Mouse (Mus musculus) hindlimb bud, embryonic 11.5 days (tissue): ENCODE data around the gene Rcor1.

Experiments used
- DNase-seq: peaks from one replicate; pipeline ENCODE4 v3.0.0-alpha.2; 2012; ENCODE audit warnings: low read depth, low spot score; ENCODE audit errors: extremely low spot score

Gene Rcor1

GRCm38 (mm10) chr12:111160871-111161270 lies 121.7 kb downstream of the Rcor1 start:
- no peak for DNase-seq

DNA sequence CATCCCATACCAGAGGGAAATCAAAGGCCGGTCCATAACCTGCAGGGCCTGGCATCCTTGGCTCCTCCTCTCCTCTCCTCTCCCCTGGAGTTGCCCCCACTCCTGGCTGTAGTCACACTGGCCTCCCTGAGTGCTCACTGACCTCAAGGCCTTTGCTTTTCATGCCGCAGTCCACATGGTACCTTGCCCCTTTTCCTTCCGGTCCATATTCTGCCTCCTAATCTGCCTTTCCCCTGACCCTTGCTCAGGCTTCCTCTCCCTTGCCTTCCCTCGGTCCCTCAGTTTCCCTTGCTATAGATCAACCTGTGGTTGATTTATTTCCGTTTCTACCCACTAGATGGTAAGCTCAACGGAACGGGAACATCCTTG lies 122.8 kb downstream of the Rcor1 start:
- DNase-seq = no peak

- no peak for DNase-seq
These were observed 123.3 kb downstream of the Rcor1 start for GRCm38 (mm10) chr12:111162312-111163061.

DNA sequence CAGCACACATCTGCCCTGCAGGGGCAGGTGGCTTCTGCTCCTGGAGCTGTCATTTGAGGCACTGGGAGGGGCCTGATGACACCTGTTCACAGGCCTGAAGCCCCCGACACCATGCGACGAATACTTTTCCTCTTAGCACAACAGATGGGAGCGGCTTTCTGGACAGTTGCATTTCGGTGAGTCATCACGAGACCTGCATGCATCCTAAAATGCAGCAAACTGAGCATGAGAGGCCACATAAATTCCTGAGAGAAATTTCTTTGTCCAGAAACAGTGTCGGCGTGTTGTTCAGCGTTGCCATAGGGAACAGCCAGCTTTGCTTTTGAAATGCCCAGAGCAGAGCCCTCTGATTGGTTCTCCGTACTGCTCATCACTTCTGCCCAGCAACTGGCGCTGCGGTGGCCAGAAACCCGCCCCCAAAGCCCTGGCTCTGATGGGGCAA lies 125.2 kb downstream of the Rcor1 start:
- peak; percentile 92 for DNase-seq

DNA sequence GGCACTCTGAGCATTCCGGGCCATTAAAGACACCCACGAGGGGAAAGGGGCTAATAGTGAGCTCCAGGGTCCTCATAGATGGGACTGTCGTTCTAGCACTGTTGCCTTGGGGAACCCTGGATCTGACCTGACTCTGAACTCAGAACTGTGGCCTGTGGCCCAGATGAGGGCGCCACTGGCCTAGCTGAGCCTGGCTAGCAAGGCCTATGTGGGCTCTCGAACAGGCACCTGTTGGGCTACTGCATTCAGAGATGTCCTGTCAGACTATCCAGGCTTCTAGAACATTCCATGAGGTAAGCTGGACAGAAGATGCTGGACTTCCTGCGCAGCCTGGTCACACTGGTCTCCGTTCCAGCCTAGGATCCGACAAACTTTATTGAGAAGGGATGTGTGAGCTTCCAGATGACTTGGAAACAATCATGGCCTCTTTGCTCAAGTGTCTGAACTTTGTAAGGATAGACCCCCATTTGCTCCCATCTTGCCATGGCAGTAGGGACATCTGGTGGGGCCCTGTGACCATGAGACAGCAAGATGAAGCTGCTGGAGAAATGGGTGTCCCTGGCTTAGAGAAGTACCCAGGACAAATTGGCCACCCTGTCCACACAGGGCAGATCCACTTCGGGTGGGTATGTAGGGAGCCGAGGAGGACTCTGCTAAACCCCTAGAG lies 126.1 kb downstream of the Rcor1 start:
- no peak for DNase-seq
